Mouse (Mus musculus) CH12.LX (cell line): ENCODE measurements at regions not wholly inside any gene's neighbourhood (a gene's known extent, or its start where the extent isn't known, plus 50 kb on each side); places are given as distances from the start of the nearest gene placed in this dataset.

Experiments used
- CTCF ChIP-seq, 2 experiments: IDR thresholded peaks in 1 of 2; conservative IDR thresholded peaks in 1 of 2; 2 replicates each; pipeline ENCODE4 v1.5.1; 2011 to 2012; ENCODE audit warnings: low read depth in 2 of 2, low read length in 2 of 2, improper control_type of control experiment in 1 of 2, inconsistent platforms in 1 of 2, mild to moderate bottlenecking in 1 of 2, moderate library complexity in 1 of 2
- RCOR1 ChIP-seq: conservative IDR thresholded peaks from 2 replicates; pipeline ENCODE4 v1.6.1; 2012; ENCODE audit warnings: low read depth, mild to moderate bottlenecking, inconsistent platforms, low read length, improper control_type of control experiment
- TBP ChIP-seq: conservative IDR thresholded peaks from 2 replicates; pipeline ENCODE4 v1.6.1; 2011; ENCODE audit warnings: low read depth, low read length, improper control_type of control experiment
- TCF12 ChIP-seq: IDR thresholded peaks from 2 replicates; pipeline ENCODE4 v1.6.1; 2014; ENCODE audit warnings: low read depth, mild to moderate bottlenecking, inconsistent platforms, low read length, improper control_type of control experiment
- ZNF384 ChIP-seq: IDR thresholded peaks from 2 replicates; pipeline ENCODE4 v1.6.1; 2012; ENCODE audit warnings: low read depth, low read length, improper control_type of control experiment, inconsistent platforms

DNA sequence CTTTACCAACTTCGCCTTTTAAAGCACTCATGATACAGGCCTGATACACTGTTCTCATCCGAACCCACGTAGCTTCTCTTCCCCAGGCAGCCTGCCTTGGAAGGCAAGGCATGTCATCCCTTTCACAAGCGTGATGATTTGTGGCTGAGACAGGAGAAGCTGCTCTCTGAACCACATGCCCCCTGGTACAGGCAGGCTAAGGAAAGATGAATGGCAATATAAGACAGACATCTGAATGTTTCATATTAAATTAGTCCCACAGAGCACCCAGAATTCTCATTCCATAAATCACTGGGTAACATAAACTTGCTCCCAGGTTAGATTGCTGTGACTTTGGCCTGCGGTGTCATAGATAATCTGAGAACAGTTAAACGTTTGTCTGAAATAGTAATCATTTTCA is 280.9 kb upstream of the Mpped2 start:
- no peak for TF ChIP-seq TCF12
- TF ChIP-seq TBP, result no peak
- no peak for TF ChIP-seq ZNF384
- TF ChIP-seq RCOR1, result no peak
- TF ChIP-seq CTCF (conservative IDR thresholded peaks at IDR 0.05 in 1 of 2, IDR thresholded peaks at IDR 0.05 in 1 of 2; ENCODE audit: low read depth in 2 of 2, low read length in 2 of 2), result no peak
